Mouse (Mus musculus): ENCODE measurements around the gene Mcm6. TPM values are rescaled to one million over a fixed set of nuclear protein-coding genes. Genes with fewer than 3 reads are reported as not detected.

The Mcm6 gene
- polyA plus RNA-seq (2012; rRNA removed) (77.5 and 110 TPM in 2 replicates), polyA plus RNA-seq (2014; fragmentation: Nextera tagmentation; extraction: Ambion mirVana) (231 and 251 TPM in 2 replicates)

DNA sequence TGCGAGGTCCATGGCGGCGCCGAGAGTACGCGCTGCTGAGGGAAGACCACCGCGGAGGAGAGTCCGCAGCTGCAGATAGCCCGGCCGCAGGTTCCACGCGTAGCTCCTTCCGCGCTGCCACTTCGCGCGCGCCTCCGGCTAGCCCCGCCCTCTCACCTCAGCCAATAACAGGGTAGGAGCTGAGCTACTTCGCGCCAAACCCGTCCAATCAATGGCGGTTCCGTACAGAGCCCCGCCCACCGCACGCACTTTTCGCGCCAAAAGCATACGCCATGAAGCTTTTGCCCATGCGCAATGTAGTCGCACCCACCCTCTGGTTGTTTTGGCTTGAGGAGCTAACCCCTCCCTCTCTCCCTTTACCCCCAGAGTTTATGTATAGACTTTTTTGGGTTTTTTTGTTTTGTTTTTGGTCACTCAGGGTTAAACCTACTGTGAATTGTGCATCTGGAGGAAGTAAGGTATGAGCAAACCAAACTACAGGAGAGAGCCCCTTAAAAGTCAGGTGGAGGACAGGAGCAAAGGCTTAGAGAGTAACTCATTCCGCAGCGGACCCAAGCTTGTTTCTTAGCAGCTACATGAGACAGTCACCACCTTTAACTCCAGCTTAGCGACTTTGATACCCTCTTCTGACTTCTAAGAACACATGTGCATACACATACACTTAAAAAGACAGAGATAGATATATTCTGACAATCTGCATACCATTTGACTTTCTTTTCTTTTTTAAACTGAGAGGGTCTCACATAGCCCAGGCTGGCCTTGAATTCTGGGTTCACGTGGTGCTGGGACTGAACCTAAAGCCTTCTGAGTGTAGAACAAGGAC lies at the start of gene Mcm6:
Gene Mcm6 (minus strand): TSS at position 111 of the 823 bp plus-strand sequence.
- Histone ChIP-seq H3K9ac (replicated peaks) (peak within 1 kb of the TSS; percentile 78), H3K27ac (peak within 1 kb of the TSS; percentile 70), H3K9me3 (ENCODE audit: control insufficient read depth, low read length) (no peaks in the 10 kb centered on the region), H3K4me3 (ENCODE audit: insufficient read depth in 1 of 2, low read depth in 2 of 2, low read length in 2 of 2) (peak within 1 kb of the TSS; percentile 72 to 90), H3K4me1 (replicated peaks; ENCODE audit: control insufficient read depth in 2 of 2, insufficient read depth in 2 of 2, low read length in 1 of 2) (peaks cover 24 to 32% of the 10 kb centered on the region in 2 experiments), H3K27me3 (ENCODE audit: control insufficient read depth, insufficient read depth, low read length) (no peaks in the 10 kb centered on the region), H3K4me2 (ENCODE audit: low read depth) (peak within 1 kb of the TSS; percentile 91), H3K36me3 (replicated peaks; ENCODE audit: control insufficient read depth, insufficient read depth, low read depth) (peaks cover 42% of the 10 kb centered on the region)
- ATAC-seq (ENCODE audit: insufficient read depth) (peak; percentile 97), DNase-seq (ENCODE audit: low read depth in 3 of 3, low spot score in 3 of 3) (peak; percentile 92 to 94 (median 93))
- WGBS (ENCODE audit: insufficient replicate concordance): 2% methylated on average over 32 of the region's 38 CpGs
- TF ChIP-seq EP300 (IDR thresholded peaks at IDR 0.05; ENCODE audit: low read depth) (peak; percentile 43; the same call in 1 of the 2 replicates), CTCF (IDR thresholded peaks at IDR 0.05; ENCODE audit: low read depth) (no peak)

DNA sequence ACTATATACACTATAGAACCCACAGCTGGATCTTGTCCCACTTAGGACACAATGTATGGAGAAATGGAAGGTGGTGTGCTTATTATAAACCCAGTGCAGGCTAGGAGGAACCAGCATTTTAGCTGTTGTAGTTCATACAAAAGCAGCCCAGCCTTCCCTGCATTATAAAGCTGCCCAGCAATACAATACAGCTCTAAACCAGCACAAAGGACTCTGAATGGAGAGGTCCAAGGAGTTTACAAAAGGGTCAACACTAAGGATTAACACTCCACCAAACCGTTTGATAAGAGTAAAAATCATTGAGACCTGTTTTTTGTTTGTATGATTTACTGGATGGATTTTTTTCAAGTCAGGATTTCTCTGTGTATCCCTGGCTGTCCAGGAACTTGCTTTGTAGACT lies 47.4 kb upstream of the Mcm6 start:
- no peak overlapping the region for H3K4me2 ChIP-seq (ENCODE audit: low read depth)
- 46% methylated on average over 1 of the region's 1 CpGs for WGBS (ENCODE audit: insufficient replicate concordance)
- H3K9me3 ChIP-seq (ENCODE audit: control insufficient read depth, low read length): no peaks in the 10 kb centered on the region
- no peaks in the 10 kb centered on the region for H3K27me3 ChIP-seq (ENCODE audit: control insufficient read depth, insufficient read depth, low read length)
- no peaks in the 10 kb centered on the region; a peak in 1 of 4 replicates for H3K4me1 ChIP-seq (replicated peaks; ENCODE audit: control insufficient read depth in 2 of 2, insufficient read depth in 2 of 2, low read length in 1 of 2)
- no peak for DNase-seq (ENCODE audit: low read depth in 3 of 3, low spot score in 3 of 3)
- ATAC-seq (ENCODE audit: insufficient read depth): no peak
- no peak overlapping the region for H3K9ac ChIP-seq (replicated peaks)
- peaks cover 4% of the 10 kb centered on the region; the same call in 1 of the 2 replicates for H3K36me3 ChIP-seq (replicated peaks; ENCODE audit: control insufficient read depth, insufficient read depth, low read depth)
- H3K27ac ChIP-seq: no peak overlapping the region
- TF ChIP-seq EP300 (IDR thresholded peaks at IDR 0.05; ENCODE audit: low read depth): no peak
- no peak for TF ChIP-seq CTCF (IDR thresholded peaks at IDR 0.05; ENCODE audit: low read depth)
- no peak overlapping the region for H3K4me3 ChIP-seq (ENCODE audit: insufficient read depth in 1 of 2, low read depth in 2 of 2, low read length in 2 of 2)

DNA sequence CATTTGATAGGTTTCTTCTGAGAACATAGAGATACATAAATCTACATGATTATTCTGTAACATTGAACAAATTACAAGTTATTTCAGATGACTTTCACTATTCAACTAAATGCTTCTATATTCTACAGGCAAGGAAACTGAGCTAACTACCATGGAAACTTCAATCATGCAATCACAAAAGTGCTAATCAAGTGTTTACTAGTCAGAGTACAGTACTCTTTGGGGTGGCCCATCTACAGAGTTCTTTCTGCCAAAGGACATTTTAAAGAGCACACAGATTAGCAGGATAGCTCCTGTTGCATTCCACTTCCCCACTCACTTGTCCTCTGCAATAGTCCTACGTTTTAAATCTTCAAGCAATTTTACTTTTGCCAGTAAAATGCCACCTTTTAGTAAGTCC lies 46.2 kb upstream of the Mcm6 start:
- Histone ChIP-seq H3K9ac (replicated peaks) (no peak overlapping the region), H3K27me3 (ENCODE audit: control insufficient read depth, insufficient read depth, low read length) (no peaks in the 10 kb centered on the region), H3K36me3 (replicated peaks; ENCODE audit: control insufficient read depth, insufficient read depth, low read depth) (peaks cover 8% of the 10 kb centered on the region; the same call in 1 of the 2 replicates), H3K4me3 (ENCODE audit: insufficient read depth in 1 of 2, low read depth in 2 of 2, low read length in 2 of 2) (no peak overlapping the region), H3K9me3 (ENCODE audit: control insufficient read depth, low read length) (no peaks in the 10 kb centered on the region), H3K4me1 (replicated peaks; ENCODE audit: control insufficient read depth in 2 of 2, insufficient read depth in 2 of 2, low read length in 1 of 2) (no peaks in the 10 kb centered on the region; a peak in 1 of 4 replicates), H3K27ac (no peak overlapping the region), H3K4me2 (ENCODE audit: low read depth) (no peak overlapping the region)
- no peak for DNase-seq (ENCODE audit: low read depth in 3 of 3, low spot score in 3 of 3)
- WGBS (ENCODE audit: insufficient replicate concordance): 67% methylated on average over 1 of the region's 1 CpGs
- ATAC-seq (ENCODE audit: insufficient read depth): no peak
- no peak for TF ChIP-seq CTCF (IDR thresholded peaks at IDR 0.05; ENCODE audit: low read depth)
- no peak for TF ChIP-seq EP300 (IDR thresholded peaks at IDR 0.05; ENCODE audit: low read depth)

DNA sequence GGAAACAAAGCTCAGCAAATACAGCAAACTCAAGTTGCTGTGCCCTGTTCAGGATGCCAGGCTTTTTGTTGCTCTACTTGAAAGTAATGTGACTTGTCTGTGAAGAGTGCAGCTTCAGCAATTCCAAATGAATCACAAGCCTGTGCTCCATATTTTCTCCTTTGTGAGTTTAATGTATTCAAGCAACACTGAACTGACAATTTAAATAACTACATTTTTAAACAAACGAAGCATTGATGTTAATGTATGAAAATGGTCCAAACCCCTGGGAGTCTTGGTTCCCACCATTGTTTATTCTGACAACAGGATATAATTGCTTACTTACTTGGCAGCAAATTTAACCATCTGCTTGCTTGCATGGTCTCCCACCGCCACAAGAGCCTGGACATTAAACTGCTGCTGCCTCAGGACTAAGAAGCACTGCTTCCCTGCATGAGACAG lies 45.6 kb upstream of the Mcm6 start:
- H3K27me3 ChIP-seq (ENCODE audit: control insufficient read depth, insufficient read depth, low read length): no peaks in the 10 kb centered on the region
- WGBS (ENCODE audit: insufficient replicate concordance): 75% methylated on average over 2 of the region's 2 CpGs
- H3K9ac ChIP-seq (replicated peaks): no peak overlapping the region
- TF ChIP-seq CTCF (IDR thresholded peaks at IDR 0.05; ENCODE audit: low read depth) (no peak), EP300 (IDR thresholded peaks at IDR 0.05; ENCODE audit: low read depth) (no peak)
- H3K4me2 ChIP-seq (ENCODE audit: low read depth): no peak overlapping the region
- no peaks in the 10 kb centered on the region; a peak in 1 of 4 replicates for H3K4me1 ChIP-seq (replicated peaks; ENCODE audit: control insufficient read depth in 2 of 2, insufficient read depth in 2 of 2, low read length in 1 of 2)
- no peak overlapping the region for H3K4me3 ChIP-seq (ENCODE audit: insufficient read depth in 1 of 2, low read depth in 2 of 2, low read length in 2 of 2)
- no peak overlapping the region for H3K27ac ChIP-seq
- no peaks in the 10 kb centered on the region for H3K9me3 ChIP-seq (ENCODE audit: control insufficient read depth, low read length)
- DNase-seq (ENCODE audit: low read depth in 3 of 3, low spot score in 3 of 3): no peak
- no peak for ATAC-seq (ENCODE audit: insufficient read depth)
- H3K36me3 ChIP-seq (replicated peaks; ENCODE audit: control insufficient read depth, insufficient read depth, low read depth): peaks cover 7% of the 10 kb centered on the region; the same call in 1 of the 2 replicates

DNA sequence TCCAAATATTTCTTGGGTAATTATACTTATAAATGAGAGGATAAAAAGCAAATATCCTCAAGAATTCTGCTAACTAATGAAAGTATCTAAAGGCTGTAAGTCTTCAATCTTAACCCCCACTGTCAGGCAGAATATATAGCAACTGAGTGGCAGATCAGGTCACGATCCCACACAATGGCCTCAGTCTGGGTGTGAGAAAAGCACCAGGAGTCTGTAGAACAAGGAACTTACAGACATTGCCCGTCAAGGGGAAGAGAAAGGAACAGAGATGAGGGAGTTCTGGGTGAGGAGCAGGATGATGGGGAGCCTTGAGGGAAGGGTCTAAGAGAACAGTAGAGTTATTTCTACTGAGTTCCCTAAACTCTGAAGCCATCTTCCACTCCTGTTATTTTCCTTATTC lies 41.5 kb upstream of the Mcm6 start:
- H3K36me3 ChIP-seq (replicated peaks; ENCODE audit: control insufficient read depth, insufficient read depth, low read depth): peaks cover 12% of the 10 kb centered on the region

More for the DNA sequence above, 41.5 kb upstream of the Mcm6 start:
- no peak for DNase-seq (ENCODE audit: low read depth in 3 of 3, low spot score in 3 of 3)
- no peak for TF ChIP-seq CTCF (IDR thresholded peaks at IDR 0.05; ENCODE audit: low read depth)
- TF ChIP-seq EP300 (IDR thresholded peaks at IDR 0.05; ENCODE audit: low read depth): no peak
- H3K27me3 ChIP-seq (ENCODE audit: control insufficient read depth, insufficient read depth, low read length): no peaks in the 10 kb centered on the region
- H3K27ac ChIP-seq: no peak overlapping the region
- ATAC-seq (ENCODE audit: insufficient read depth): no peak
- 67% methylated on average over 2 of the region's 2 CpGs for WGBS (ENCODE audit: insufficient replicate concordance)
- no peak overlapping the region for H3K4me3 ChIP-seq (ENCODE audit: insufficient read depth in 1 of 2, low read depth in 2 of 2, low read length in 2 of 2)
- H3K9me3 ChIP-seq (ENCODE audit: control insufficient read depth, low read length): no peaks in the 10 kb centered on the region
- no peak overlapping the region for H3K4me2 ChIP-seq (ENCODE audit: low read depth)
- H3K9ac ChIP-seq (replicated peaks): no peak overlapping the region
- no peaks in the 10 kb centered on the region for H3K4me1 ChIP-seq (replicated peaks; ENCODE audit: control insufficient read depth in 2 of 2, insufficient read depth in 2 of 2, low read length in 1 of 2)
